Mouse (Mus musculus) bone marrow, adult 2 months (tissue): ENCODE measurements around the gene Tnfaip2. TPM values are rescaled to one million over a fixed set of nuclear protein-coding genes. Genes with fewer than 3 reads are reported as not detected.
A peak's percentile ranks its signal among the peaks of the same experiment; 100 is the strongest.

Experiments
- H3K27ac ChIP-seq: fragments of 200-500 bp; 2 replicates; pipeline ENCODE4 v1.5.1; 2012; ENCODE audit warnings: low read depth, mild to moderate bottlenecking, control low read depth, inconsistent platforms, low read length; ENCODE audit not compliant: control insufficient read depth, poor library complexity, insufficient read depth
- H3K4me1 ChIP-seq: fragments of 200-500 bp; 2 replicates; pipeline ENCODE4 v1.6.1; 2011; ENCODE audit warnings: low read length; ENCODE audit not compliant: control insufficient read depth, insufficient read depth
- H3K4me3 ChIP-seq: fragments of 200-500 bp; replicated peaks from 2 replicates; pipeline ENCODE3; 2011; ENCODE audit warnings: mild to moderate bottlenecking, low read depth, low read length, control low read depth; ENCODE audit not compliant: control insufficient read depth
- CTCF ChIP-seq: fragments of 200-500 bp; IDR thresholded peaks from 2 replicates; pipeline ENCODE4 v1.5.1; 2011; ENCODE audit warnings: low read length, control low read depth; ENCODE audit not compliant: control insufficient read depth, insufficient read depth
- POLR2A ChIP-seq: fragments of 200-500 bp; IDR thresholded peaks from 2 replicates; pipeline ENCODE4 v1.6.1; 2011; ENCODE audit warnings: low read depth, mild to moderate bottlenecking, control low read depth, low read length, borderline replicate concordance; ENCODE audit not compliant: control insufficient read depth
- WGBS: fragments of 180-500 bp; shearing (Covaris S2); methylation state at CpG from one replicate; pipeline ENCODE4 v1.1.7; 2018; 5-methylcytosine and 5-hydroxymethylcytosine counted together
- polyA plus RNA-seq: library from polyadenylated mRNA; stranded (reverse); fragments of >200 nt; gene quantifications from 2 replicates; pipeline ENCODE4 v1.2.4, GENCODE M21; 2011; ENCODE audit warnings: low replicate concordance; ENCODE audit not compliant: missing spikeins, insufficient read depth, insufficient read length

The Tnfaip2 gene
- polyA plus RNA-seq, 1 experiment = 149 TPM

DNA sequence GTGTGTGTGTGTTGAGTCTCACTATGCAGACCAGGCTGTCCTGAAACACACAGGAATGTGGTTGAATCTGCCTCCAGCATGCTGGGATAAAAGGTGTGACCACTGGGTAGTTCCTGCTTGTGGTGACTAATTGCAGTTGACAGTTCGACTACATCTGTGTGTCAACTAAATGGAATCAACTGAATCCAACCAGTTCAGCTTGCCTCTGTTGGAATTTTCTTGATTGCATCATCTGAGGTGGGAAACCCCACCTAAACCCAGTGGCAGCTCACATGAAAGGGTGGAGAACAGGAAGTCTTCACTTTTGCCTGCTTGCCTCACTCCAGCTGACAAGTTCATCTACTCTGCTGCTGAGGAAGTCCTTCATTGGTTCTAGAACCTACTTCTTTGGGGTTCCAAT is 28.9 kb downstream of the Tnfaip2 start:
- WGBS = 23% methylated on average over 1 of the region's 1 CpGs
- Histone ChIP-seq H3K4me1 (peaks cover 2% of the 10 kb centered on the region; the same call in 1 of the 2 replicates), H3K4me3 (no peak overlapping the region), H3K27ac (no peak overlapping the region)
- TF ChIP-seq POLR2A (no peak), CTCF (no peak)

DNA sequence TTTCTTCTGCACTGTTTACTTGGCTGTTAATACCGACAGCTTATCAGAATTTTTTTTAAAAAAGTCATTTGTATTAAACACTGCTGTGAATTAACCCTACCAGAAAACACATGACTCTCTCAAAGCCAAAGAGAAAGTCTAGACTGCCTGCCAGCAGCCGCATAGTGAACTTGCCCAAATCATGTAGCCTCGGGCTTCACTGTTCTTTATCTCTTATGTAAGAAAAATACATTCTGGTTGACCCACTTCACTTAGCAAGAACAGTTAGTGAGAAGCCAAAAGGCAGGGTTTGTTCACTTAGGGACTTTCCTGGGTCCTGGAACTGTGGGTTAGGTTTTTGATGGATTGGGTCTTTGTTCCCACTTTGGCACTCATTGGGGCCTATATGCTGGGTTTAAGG is 29.5 kb downstream of the Tnfaip2 start:
- WGBS = 74% methylated on average over 3 of the region's 3 CpGs
- TF ChIP-seq POLR2A = no peak
- TF ChIP-seq CTCF = no peak
- Histone ChIP-seq H3K4me3 (no peak overlapping the region), H3K27ac (no peak overlapping the region), H3K4me1 (peaks cover 2% of the 10 kb centered on the region; the same call in 1 of the 2 replicates)

GRCm38 (mm10) chr12:111472886-111473285 is 30.6 kb downstream of the Tnfaip2 start:
- WGBS = 78% methylated on average over 5 of the region's 5 CpGs
- Histone ChIP-seq H3K27ac (no peak overlapping the region), H3K4me1 (peaks cover 2% of the 10 kb centered on the region; the same call in 1 of the 2 replicates), H3K4me3 (no peak overlapping the region)
- no peak for TF ChIP-seq CTCF
- no peak for TF ChIP-seq POLR2A

DNA sequence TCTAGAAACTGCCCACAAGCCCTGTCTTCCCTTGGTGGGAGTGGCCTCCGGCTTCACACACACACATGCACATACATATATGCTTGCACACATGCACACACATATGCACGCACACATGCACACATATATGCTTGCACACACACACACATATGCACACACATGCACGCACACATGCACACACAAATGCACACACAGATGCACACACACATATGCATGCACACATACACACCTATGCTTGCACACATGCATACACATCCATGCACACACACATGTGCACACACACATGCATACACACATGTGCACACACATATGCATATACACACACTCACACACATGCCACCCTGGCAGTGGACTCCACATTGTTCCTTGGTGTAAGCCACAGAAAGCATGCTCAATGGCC is 32.1 kb downstream of the Tnfaip2 start:
- Histone ChIP-seq H3K4me3 (no peak overlapping the region), H3K4me1 (peaks cover 2% of the 10 kb centered on the region; the same call in 1 of the 2 replicates), H3K27ac (no peak overlapping the region)
- 81% methylated on average over 3 of the region's 3 CpGs for WGBS
- TF ChIP-seq POLR2A (no peak), CTCF (no peak)

DNA sequence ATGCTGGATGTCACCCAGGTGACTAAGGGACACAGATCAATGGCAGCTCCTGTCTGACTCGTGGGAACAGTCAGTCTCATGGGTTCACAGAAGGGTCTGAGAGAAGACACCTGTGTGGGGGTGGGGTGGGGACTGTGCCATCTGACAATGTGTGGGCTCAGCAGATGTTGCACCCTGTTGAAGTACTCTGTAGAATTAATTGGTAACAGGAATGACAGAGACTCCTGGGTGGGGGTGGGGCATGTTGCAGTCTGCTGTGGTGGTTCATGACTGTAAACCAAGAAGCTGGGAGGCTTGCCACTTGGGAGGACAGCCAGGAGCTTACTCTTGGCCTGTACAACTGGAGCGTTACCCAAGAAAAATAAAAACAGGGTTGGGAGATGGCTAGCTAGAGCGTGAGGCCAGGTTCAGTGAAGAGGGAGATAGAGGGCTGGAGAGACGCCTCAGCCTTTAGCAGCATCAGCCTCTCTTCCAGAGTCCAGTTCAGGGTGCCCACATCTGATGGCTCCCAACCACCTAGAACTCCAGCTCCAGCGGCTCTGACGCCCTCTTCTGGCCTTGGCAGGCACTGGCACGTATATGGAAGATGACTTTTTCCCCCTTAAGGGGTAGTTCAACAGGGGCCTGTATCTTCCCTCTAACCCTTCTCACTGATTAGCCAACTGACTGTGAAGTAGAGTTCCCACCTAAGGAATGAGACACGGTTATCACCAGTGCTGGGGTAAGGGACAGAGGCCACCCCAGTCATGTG is 32.8 kb downstream of the Tnfaip2 start:
- no peak overlapping the region for H3K27ac ChIP-seq
- WGBS = 71% methylated on average over 8 of the region's 8 CpGs
- TF ChIP-seq CTCF (no peak), POLR2A (no peak)
- H3K4me1 ChIP-seq = peaks cover 2% of the 10 kb centered on the region; the same call in 1 of the 2 replicates
- H3K4me3 ChIP-seq = no peak overlapping the region

GRCm38 (mm10) chr12:111478924-111479323 is 36.7 kb downstream of the Tnfaip2 start:
- Histone ChIP-seq H3K27ac (no peak overlapping the region), H3K4me3 (no peak overlapping the region), H3K4me1 (peaks cover 2% of the 10 kb centered on the region; the same call in 1 of the 2 replicates)
- 53% methylated on average over 5 of the region's 5 CpGs for WGBS
- no peak for TF ChIP-seq CTCF
- no peak for TF ChIP-seq POLR2A

GRCm38 (mm10) chr12:111479917-111480316 is 37.6 kb downstream of the Tnfaip2 start:
- WGBS = 76% methylated on average over 2 of the region's 2 CpGs
- Histone ChIP-seq H3K27ac (no peak overlapping the region), H3K4me3 (no peak overlapping the region), H3K4me1 (no peaks in the 10 kb centered on the region)
- peak; percentile 66 for TF ChIP-seq CTCF
- TF ChIP-seq POLR2A = no peak

DNA sequence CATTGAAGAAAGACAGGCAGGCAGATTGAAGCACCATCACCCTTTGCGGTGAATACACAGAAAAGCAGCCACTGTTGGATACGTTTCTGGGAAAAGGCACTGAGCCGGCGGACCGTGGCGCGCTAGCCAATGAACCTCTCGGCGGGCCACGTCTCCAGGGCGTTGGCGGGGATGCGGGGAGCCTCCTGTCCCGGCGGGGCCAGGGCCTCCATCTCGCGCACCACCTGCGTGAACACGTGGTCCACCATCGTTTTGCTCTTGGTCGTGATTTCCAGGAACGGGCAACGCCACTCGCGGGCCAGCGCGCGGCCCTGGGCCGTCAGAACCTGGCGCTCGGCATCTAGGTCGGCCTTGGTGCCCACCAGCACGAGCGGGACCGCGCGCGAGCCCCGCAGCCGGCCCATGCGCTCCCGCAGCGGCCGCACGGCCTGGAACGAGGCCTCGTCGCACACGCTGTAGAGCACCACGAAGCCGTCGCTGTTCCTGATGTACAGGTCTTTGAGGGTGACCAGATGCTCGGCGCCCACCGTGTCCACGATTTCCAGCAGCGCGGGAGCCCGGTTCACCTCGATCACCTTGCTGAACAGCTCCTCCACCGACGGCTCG is 42.9 kb downstream of the Tnfaip2 start:
- Histone ChIP-seq H3K4me1 (no peaks in the 10 kb centered on the region), H3K27ac (no peak overlapping the region), H3K4me3 (no peak overlapping the region)
- TF ChIP-seq CTCF (no peak), POLR2A (no peak)
- WGBS = 3% methylated on average over 63 of the region's 63 CpGs

- 3% methylated on average over 58 of the region's 58 CpGs for WGBS
- no peak for TF ChIP-seq CTCF
- TF ChIP-seq POLR2A = no peak
Measured at GRCm38 (mm10) chr12:111485652-111486306, 43.5 kb downstream of the Tnfaip2 start, which contains the start of gene Gm266. Gene Gm266, minus strand, starts transcription at chr12:111485823.

More at GRCm38 (mm10) chr12:111485652-111486306, 43.5 kb downstream of the Tnfaip2 start, which contains the start of gene Gm266:
- Histone ChIP-seq H3K4me3 (no peak within 1 kb of the TSS), H3K27ac (no peak within 1 kb of the TSS), H3K4me1 (no peaks in the 10 kb centered on the region)
